Mouse (Mus musculus) Muller cell, postnatal 12 days (primary cell): ENCODE measurements around the gene Tha1.

Source experiments
- DNase-seq: peaks from one replicate; pipeline ENCODE4 v3.0.0-alpha.2; 2015; ENCODE audit errors: inconsistent ontology term

Gene Tha1

GRCm38 (mm10) chr11:117825333-117826101 lies 47.8 kb downstream of the Tha1 start, which contains the start of the genes Afmid and Tk1:
Afmid (plus strand) TSS chr11:117825924.
Tk1 (minus strand) TSS chr11:117826092.
- peak; percentile 83 for DNase-seq

GRCm38 (mm10) chr11:117824060-117824969 lies 49.0 kb downstream of the Tha1 start:
- peak; percentile 88 for DNase-seq

- no peak for DNase-seq
Measured at GRCm38 (mm10) chr11:117823411-117823810, 49.9 kb downstream of the Tha1 start.

GRCm38 (mm10) chr11:117822728-117823241 lies 50.5 kb downstream of the Tha1 start:
- DNase-seq: peak; percentile 70

- DNase-seq: no peak
Measured at GRCm38 (mm10) chr11:117821868-117822267, 51.4 kb downstream of the Tha1 start.

GRCm38 (mm10) chr11:117820173-117820572 lies 53.1 kb downstream of the Tha1 start:
- no peak for DNase-seq

- DNase-seq: peak; percentile 29
Measured at GRCm38 (mm10) chr11:117819095-117819494, 54.2 kb downstream of the Tha1 start.
